Mouse (Mus musculus): ENCODE measurements around the gene Ptpa.

- no peak for TF ChIP-seq CTCF (IDR thresholded peaks at IDR 0.05; ENCODE audit: low read depth, low read length)
- no peak for TF ChIP-seq EP300 (IDR thresholded peaks at IDR 0.05; ENCODE audit: insufficient read depth, low read depth, low read length)
Observed at GRCm38 (mm10) chr2:30407778-30408177, 8.1 kb upstream of the Ptpa start.

Measured in ES-Bruce4 (cell line).